9 mouse cellular contexts compared by ENCODE assay signal in genomic region chr7:70358848-70359591, GRCm38 (mm10). TPM values are rescaled to one million over a fixed set of nuclear protein-coding genes. Genes with fewer than 3 reads are reported as not detected.
A peak's percentile ranks its signal among the peaks of the same experiment; 100 is the strongest.
DNase-seq lines count a peak whose midpoint lies in the region; ATAC-seq and TF ChIP-seq lines count a peak whose summit lies in the region.
"Had no signal": no experiment of that assay in that cellular context is flagged by ENCODE, and none has a peak within 500 bp of the region (broad histone marks: within the 10 kb centered on the region; RNA-seq: fewer than 3 reads in every experiment).

No protein-coding gene starts in this region.

- no peak for TF ChIP-seq CTCF in bone marrow macrophage, adult 2 months (IDR thresholded peaks at IDR 0.05; ENCODE audit: low read depth, low read length)
- no peak for TF ChIP-seq CTCF in liver, postnatal 0 days (IDR thresholded peaks at IDR 0.05; ENCODE audit: low read depth)

- intact Hi-C loops in left cerebral cortex, postnatal 4 days (cut with DNase I), result no loop called here

- H3K4me2 ChIP-seq in forebrain, embryonic 16.5 days (ENCODE audit: low read length), result peak overlapping the region; percentile 90
- H3K4me2 ChIP-seq in intestine, embryonic 15.5 days (replicated peaks), result peak overlapping the region; percentile 86
- peak overlapping the region; percentile 77 for H3K4me2 ChIP-seq in liver, postnatal 0 days (ENCODE audit: low read depth, low read length)

- no peak overlapping the region for H3K27ac ChIP-seq in bone marrow macrophage, adult 2 months (ENCODE audit: insufficient read depth, low read depth, low read length)
- H3K27ac ChIP-seq in forebrain, embryonic 16.5 days (ENCODE audit: low read length), result peak overlapping the region; percentile 92
- H3K27ac ChIP-seq in intestine, embryonic 15.5 days, result peak overlapping the region; percentile 99
- H3K27ac ChIP-seq in liver, postnatal 0 days (ENCODE audit: low read depth), result peak overlapping the region; percentile 96

- no peaks in the 10 kb centered on the region for H3K9me3 ChIP-seq in forebrain, embryonic 16.5 days (ENCODE audit: control insufficient read depth, low read length)
- H3K9me3 ChIP-seq in intestine, embryonic 15.5 days, result no peaks in the 10 kb centered on the region
- H3K9me3 ChIP-seq in liver, postnatal 0 days (ENCODE audit: low read length), result no peaks in the 10 kb centered on the region

- H3K27me3 ChIP-seq in forebrain, embryonic 16.5 days (replicated peaks; ENCODE audit: control insufficient read depth, insufficient read depth, low read length), result peaks cover 34% of the 10 kb centered on the region
- no peaks in the 10 kb centered on the region for H3K27me3 ChIP-seq in intestine, embryonic 15.5 days (replicated peaks)
- H3K27me3 ChIP-seq in liver, postnatal 0 days (ENCODE audit: insufficient read depth, low read length), result peaks cover 42% of the 10 kb centered on the region

- 0 out of 2 replicates have a peak, but pooled peaks have one; percentile 4 for ATAC-seq in forebrain, embryonic 16.5 days
- peak; percentile 14; the same call in 1 of the 2 replicates for ATAC-seq in intestine, embryonic 15.5 days
- ATAC-seq in liver, postnatal 0 days, result no peak
- no peak for ATAC-seq in erythroid progenitor cell, adult 5-6 weeks (replicated peaks; ENCODE audit: low FRiP score, poor library complexity, severe bottlenecking)

- WGBS in forebrain, embryonic 16.5 days, result under 1% methylated on average over 33 of the region's 33 CpGs
- under 1% methylated on average over 33 of the region's 33 CpGs for WGBS in intestine, embryonic 15.5 days
- WGBS in liver, postnatal 0 days (ENCODE audit: insufficient replicate concordance), result 2% methylated on average over 32 of the region's 33 CpGs

- no peaks in the 10 kb centered on the region for H3K36me3 ChIP-seq in forebrain, embryonic 16.5 days (ENCODE audit: control insufficient read depth, insufficient read depth)
- no peaks in the 10 kb centered on the region for H3K36me3 ChIP-seq in intestine, embryonic 15.5 days
- H3K36me3 ChIP-seq in liver, postnatal 0 days (replicated peaks; ENCODE audit: insufficient read depth, low read length), result 0 out of 2 replicates have a peak, but pooled peaks cover 2% of the 10 kb centered on the region

- H3K4me1 ChIP-seq in bone marrow macrophage, adult 2 months (ENCODE audit: control insufficient read depth, insufficient read depth, low read length), result no peaks in the 10 kb centered on the region
- peaks cover 20% of the 10 kb centered on the region for H3K4me1 ChIP-seq in forebrain, embryonic 16.5 days (replicated peaks; ENCODE audit: control insufficient read depth, insufficient read depth, low read length)
- H3K4me1 ChIP-seq in intestine, embryonic 15.5 days (replicated peaks), result peaks cover 16% of the 10 kb centered on the region
- no peaks in the 10 kb centered on the region; the same call in none of the 2 replicates for H3K4me1 ChIP-seq in liver, postnatal 0 days (ENCODE audit: insufficient read depth)

- no peak for TF ChIP-seq EP300 in liver, postnatal 0 days (IDR thresholded peaks at IDR 0.05; ENCODE audit: low read depth)

- peak; percentile 49 for DNase-seq in left cerebral cortex, postnatal 4 days
- DNase-seq in left cerebral cortex, adult 11 months (ENCODE audit: low spot score), result no peak
- no peak for DNase-seq in liver, postnatal 0 days
- DNase-seq in testis, postnatal 14 days (ENCODE audit: low spot score), result no peak

- H3K9ac ChIP-seq in forebrain, embryonic 16.5 days (replicated peaks; ENCODE audit: low read depth, low read length), result peak overlapping the region; percentile 80
- H3K9ac ChIP-seq in intestine, embryonic 15.5 days, result peak overlapping the region; percentile 90
- H3K9ac ChIP-seq in liver, postnatal 0 days (replicated peaks), result peak overlapping the region; percentile 78

- H3K4me3 ChIP-seq in bone marrow macrophage, adult 2 months (ENCODE audit: insufficient read depth, low read length), result peak overlapping the region; percentile 22
- peak overlapping the region; percentile 70 for H3K4me3 ChIP-seq in forebrain, embryonic 16.5 days (replicated peaks; ENCODE audit: low read length)
- H3K4me3 ChIP-seq in intestine, embryonic 15.5 days (replicated peaks), result peak overlapping the region; percentile 76
- peak overlapping the region; percentile 63 for H3K4me3 ChIP-seq in liver, postnatal 0 days (ENCODE audit: low read depth, low read length)

- TF ChIP-seq POLR2A in bone marrow macrophage, adult 2 months (IDR thresholded peaks at IDR 0.05; ENCODE audit: borderline replicate concordance, low read depth, low read length), result no peak

RNA-seq across cellular contexts. Expression of gene Nr2f2, which starts 7.5 kb away (rescaled TPM):
- total RNA-seq in left cerebral cortex, postnatal 4 days (2021), result 10 to 100 TPM; 68.7 to 96.1 TPM
- not detected in 2 replicates for polyA plus RNA-seq in bone marrow macrophage, adult 2 months (2012; ENCODE audit: insufficient read depth, insufficient read length, missing spikeins)
- polyA plus RNA-seq in forebrain, embryonic 16.5 days (2015; fragmentation: Nextera tagmentation; extraction: Ambion mirVana), result 88.4 and 90.6 TPM in 2 replicates
- polyA plus RNA-seq in intestine, embryonic 15.5 days (2015; fragmentation: Nextera tagmentation; extraction: Ambion mirVana), result 39.4 and 46.3 TPM in 2 replicates
- 12.3 and 14.7 TPM in 2 replicates for polyA plus RNA-seq in liver, postnatal 0 days (2015; fragmentation: Nextera tagmentation; extraction: Ambion mirVana)
- not detected in 2 replicates for total RNA-seq in erythroid progenitor cell, adult 5-6 weeks (2015; ENCODE audit: low replicate concordance)
- not detected in 2 replicates for total RNA-seq in erythroid progenitor cell, adult 5-6 weeks (2017; ENCODE audit: low replicate concordance)
- total RNA-seq: neutrophil, adult 5-6 weeks had no signal

Comparison
In these comparisons a context has a peak if more than half of its experiments do, and no peak if none do; other contexts are left out.
1. H3K4me3 ChIP-seq: peak in every context shown above with its lines; median percentile 76 in intestine, embryonic 15.5 days; 70 in forebrain, embryonic 16.5 days; 63 in liver, postnatal 0 days; 22 in bone marrow macrophage, adult 2 months.
2. ATAC-seq: peak in forebrain, embryonic 16.5 days (single experiment) and intestine, embryonic 15.5 days (single experiment); none in liver, postnatal 0 days (single experiment) and erythroid progenitor cell, adult 5-6 weeks (single experiment).
3. Peak in every context shown above with its lines, with median percentiles within 50 percentile points of each other: H3K4me2 ChIP-seq and H3K9ac ChIP-seq.